22 mouse cellular contexts compared by ENCODE assay signal in the genomic region with DNA sequence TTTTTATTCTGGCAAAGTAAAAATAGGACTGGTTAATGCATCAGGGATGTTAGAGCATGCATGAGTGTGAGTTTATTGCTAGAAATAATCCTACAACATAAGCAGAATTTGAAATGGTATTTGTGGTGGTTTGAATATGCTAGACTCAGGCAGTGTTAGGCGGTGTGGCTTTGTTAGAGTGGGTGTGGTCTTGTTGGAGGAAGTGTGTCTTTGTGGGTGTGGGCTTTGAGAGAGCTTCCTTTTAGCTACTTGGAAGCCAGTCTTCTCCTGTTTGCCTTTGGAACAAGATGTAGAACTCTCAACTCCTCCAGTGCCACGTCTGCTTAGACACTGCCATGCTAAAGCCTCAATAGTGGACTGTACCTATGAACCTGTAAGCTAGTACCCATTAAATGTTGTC. TPM values are rescaled to one million over a fixed set of nuclear protein-coding genes. Genes with fewer than 3 reads are reported as not detected.
DNase-seq lines count a peak whose midpoint lies in the region; ATAC-seq and TF ChIP-seq lines count a peak whose summit lies in the region.
"Had no signal": no experiment of that assay in that cellular context is flagged by ENCODE, and none has a peak within 500 bp of the region (broad histone marks: within the 10 kb centered on the region; RNA-seq: fewer than 3 reads in every experiment).

No protein-coding gene starts in this region.

- ATAC-seq in megakaryocyte, adult 5-6 weeks (ENCODE audit: poor library complexity, severe bottlenecking), result peak; percentile 89
- ATAC-seq in midbrain, embryonic 13.5 days, result no peak
- ATAC-seq in midbrain, postnatal 0 days (ENCODE audit: low FRiP score), result no peak
- ATAC-seq in hindbrain, postnatal 0 days, result no peak
- ATAC-seq: forebrain, embryonic 14.5 days; intestine, embryonic 16.5 days had no signal

- H3K36me3 ChIP-seq in midbrain, embryonic 13.5 days, result no peaks in the 10 kb centered on the region
- H3K36me3 ChIP-seq in midbrain, postnatal 0 days (ENCODE audit: insufficient read depth, low read length), result no peaks in the 10 kb centered on the region
- no peaks in the 10 kb centered on the region for H3K36me3 ChIP-seq in hindbrain, postnatal 0 days (ENCODE audit: insufficient read depth, low read length)
- H3K36me3 ChIP-seq: hindbrain, embryonic 12.5 days; lung, embryonic 15.5 days; neural tube, embryonic 13.5 days had no signal

- H3K27ac ChIP-seq in midbrain, embryonic 13.5 days, result no peak overlapping the region
- H3K27ac ChIP-seq in midbrain, postnatal 0 days (ENCODE audit: low read depth, low read length), result no peak overlapping the region
- H3K27ac ChIP-seq in hindbrain, postnatal 0 days, result no peak overlapping the region
- H3K27ac ChIP-seq: embryonic facial prominence, embryonic 13.5 days; heart, adult 2 months; hindbrain, embryonic 12.5 days; lung, embryonic 15.5 days; neural tube, embryonic 13.5 days; stomach, postnatal 0 days had no signal

- peak; percentile 2 for DNase-seq in thymus, postnatal 0 days (ENCODE audit: low spot score)
- DNase-seq in thymus, postnatal 10 days (ENCODE audit: low spot score in 2 of 2), result no peak
- DNase-seq in T-cell, adult 2 months (ENCODE audit: low spot score), result peak; percentile 20
- DNase-seq in heart, postnatal 10 days, result no peak
- DNase-seq in midbrain, postnatal 0 days (ENCODE audit: low spot score), result no peak
- DNase-seq in hindbrain, postnatal 0 days (ENCODE audit: low spot score), result no peak
- DNase-seq: adrenal gland, postnatal 14 days; cerebellum, adult 9-11 months; gastrocnemius, postnatal 14 days; heart, adult 2 months; right cerebral cortex, postnatal 14 days; thymus, postnatal 14 days had no signal

- no peak overlapping the region for H3K4me3 ChIP-seq in midbrain, embryonic 13.5 days (replicated peaks)
- H3K4me3 ChIP-seq in midbrain, postnatal 0 days (ENCODE audit: low read depth, low read length), result no peak overlapping the region
- no peak overlapping the region for H3K4me3 ChIP-seq in hindbrain, postnatal 0 days (ENCODE audit: low read length)
- H3K4me3 ChIP-seq: embryonic facial prominence, embryonic 13.5 days; heart, adult 2 months; hindbrain, embryonic 12.5 days; lung, embryonic 15.5 days; neural tube, embryonic 13.5 days had no signal

- H3K4me2 ChIP-seq in midbrain, embryonic 13.5 days (replicated peaks), result no peak overlapping the region
- no peak overlapping the region for H3K4me2 ChIP-seq in midbrain, postnatal 0 days (ENCODE audit: low read depth, low read length, poor library complexity, severe bottlenecking)
- no peak overlapping the region for H3K4me2 ChIP-seq in hindbrain, postnatal 0 days (ENCODE audit: low read depth, low read length)
- H3K4me2 ChIP-seq: embryonic facial prominence, embryonic 13.5 days; hindbrain, embryonic 12.5 days; liver, embryonic 11.5 days; lung, embryonic 15.5 days; neural tube, embryonic 13.5 days had no signal

- no peak overlapping the region for H3K9ac ChIP-seq in midbrain, embryonic 13.5 days (replicated peaks)
- no peak overlapping the region for H3K9ac ChIP-seq in midbrain, postnatal 0 days (replicated peaks; ENCODE audit: low read length, poor library complexity, severe bottlenecking)
- no peak overlapping the region for H3K9ac ChIP-seq in hindbrain, postnatal 0 days (replicated peaks; ENCODE audit: low read length)
- H3K9ac ChIP-seq: embryonic facial prominence, embryonic 13.5 days; hindbrain, embryonic 12.5 days; lung, embryonic 15.5 days; neural tube, embryonic 13.5 days had no signal

- TF ChIP-seq CTCF in midbrain, postnatal 0 days (IDR thresholded peaks at IDR 0.05), result no peak
- no peak for TF ChIP-seq CTCF in hindbrain, postnatal 0 days (IDR thresholded peaks at IDR 0.05; ENCODE audit: low read depth)

- H3K9me3 ChIP-seq in midbrain, embryonic 13.5 days, result no peaks in the 10 kb centered on the region
- H3K9me3 ChIP-seq in midbrain, postnatal 0 days (ENCODE audit: low read length), result no peaks in the 10 kb centered on the region
- H3K9me3 ChIP-seq in hindbrain, postnatal 0 days (ENCODE audit: low read length), result no peaks in the 10 kb centered on the region
- H3K9me3 ChIP-seq: embryonic facial prominence, embryonic 13.5 days; hindbrain, embryonic 12.5 days; lung, embryonic 15.5 days; neural tube, embryonic 13.5 days had no signal

- no peaks in the 10 kb centered on the region for H3K27me3 ChIP-seq in midbrain, embryonic 13.5 days
- H3K27me3 ChIP-seq in midbrain, postnatal 0 days (ENCODE audit: insufficient read depth, low read length), result no peaks in the 10 kb centered on the region
- no peaks in the 10 kb centered on the region for H3K27me3 ChIP-seq in hindbrain, postnatal 0 days (ENCODE audit: insufficient read depth, low read length)
- H3K27me3 ChIP-seq: embryonic facial prominence, embryonic 13.5 days; hindbrain, embryonic 12.5 days; lung, embryonic 15.5 days; neural tube, embryonic 13.5 days had no signal

- 97% methylated on average over 2 of the region's 2 CpGs for WGBS in midbrain, embryonic 13.5 days
- WGBS in midbrain, postnatal 0 days, result 92% methylated on average over 2 of the region's 2 CpGs
- WGBS in hindbrain, postnatal 0 days, result 88% methylated on average over 2 of the region's 2 CpGs

- H3K4me1 ChIP-seq in midbrain, embryonic 13.5 days (replicated peaks), result no peaks in the 10 kb centered on the region
- no peaks in the 10 kb centered on the region for H3K4me1 ChIP-seq in midbrain, postnatal 0 days (ENCODE audit: insufficient read depth, low read length)
- H3K4me1 ChIP-seq in hindbrain, postnatal 0 days (ENCODE audit: insufficient read depth, low read length), result no peaks in the 10 kb centered on the region
- H3K4me1 ChIP-seq: embryonic facial prominence, embryonic 13.5 days; hindbrain, embryonic 12.5 days; lung, embryonic 15.5 days; neural tube, embryonic 13.5 days had no signal

- intact Hi-C loops in heart, postnatal 10 days (cut with DNase I), result no loop called here

RNA-seq across cellular contexts. Expression of a gene that starts 18.9 kb away (rescaled TPM):
- polyA plus RNA-seq in thymus, postnatal 0 days (2015; fragmentation: Nextera tagmentation; extraction: Ambion mirVana), result 24.3 and 29.2 TPM in 2 replicates
- total RNA-seq in megakaryocyte, adult 5-6 weeks (2015), result 23.0 and 25.5 TPM in 2 replicates
- total RNA-seq in megakaryocyte, adult 5-6 weeks (2017), result 28.6 and 36.5 TPM in 2 replicates
- total RNA-seq in heart, postnatal 10 days (2021), result 10 to 100 TPM; 17.0 to 20.0 TPM
- polyA plus RNA-seq in midbrain, embryonic 13.5 days (2015; fragmentation: Nextera tagmentation; extraction: Ambion mirVana), result 35.6 and 40.9 TPM in 2 replicates
- 19.8 and 25.9 TPM in 2 replicates for total RNA-seq in midbrain, postnatal 0 days (2014; rRNA removed)
- polyA plus RNA-seq in midbrain, postnatal 0 days (2015; fragmentation: Nextera tagmentation; extraction: Ambion mirVana), result 22.0 and 27.4 TPM in 2 replicates
- total RNA-seq in hindbrain, postnatal 0 days (2014; rRNA removed), result 16.7 and 18.2 TPM in 2 replicates
- polyA plus RNA-seq in hindbrain, postnatal 0 days (2015; fragmentation: Nextera tagmentation; extraction: Ambion mirVana), result 26.3 and 27.6 TPM in 2 replicates

RNA-seq across cellular contexts. Expression of a gene that starts 19.3 kb away (rescaled TPM):
- polyA plus RNA-seq in thymus, postnatal 0 days (2015; fragmentation: Nextera tagmentation; extraction: Ambion mirVana), result 67.9 and 73.3 TPM in 2 replicates
- total RNA-seq in megakaryocyte, adult 5-6 weeks (2015), result 16.3 and 17.6 TPM in 2 replicates
- total RNA-seq in megakaryocyte, adult 5-6 weeks (2017), result 22.9 and 23.9 TPM in 2 replicates
- 10 to 100 TPM; 41.8 to 53.9 TPM for total RNA-seq in heart, postnatal 10 days (2021)
- 46.6 and 50.5 TPM in 2 replicates for polyA plus RNA-seq in midbrain, embryonic 13.5 days (2015; fragmentation: Nextera tagmentation; extraction: Ambion mirVana)
- total RNA-seq in midbrain, postnatal 0 days (2014; rRNA removed), result 19.4 and 26.1 TPM in 2 replicates
- 53.2 and 57.5 TPM in 2 replicates for polyA plus RNA-seq in midbrain, postnatal 0 days (2015; fragmentation: Nextera tagmentation; extraction: Ambion mirVana)
- total RNA-seq in hindbrain, postnatal 0 days (2014; rRNA removed), result 9.4 and 17.4 TPM in 2 replicates
- 61.8 and 67.2 TPM in 2 replicates for polyA plus RNA-seq in hindbrain, postnatal 0 days (2015; fragmentation: Nextera tagmentation; extraction: Ambion mirVana)

Comparison
In these comparisons a context has a peak if more than half of its experiments do, and no peak if none do; other contexts are left out.
1. DNase-seq: peak in thymus, postnatal 0 days (single experiment) and T-cell, adult 2 months (single experiment); none in thymus, postnatal 10 days (0 of 2), heart, postnatal 10 days (0 of 2), midbrain, postnatal 0 days (single experiment) and hindbrain, postnatal 0 days (single experiment).